Mouse (Mus musculus) E14TG2a.4 (cell line): ENCODE data around the gene Ccser1.

Experiments
- CTCF ChIP-seq: conservative IDR thresholded peaks from 2 replicates; pipeline ENCODE4 v1.5.1; 2014; ENCODE audit warnings: low read length
- NANOG ChIP-seq: IDR thresholded peaks from 2 replicates; pipeline ENCODE4 v1.6.1; 2014; ENCODE audit warnings: borderline replicate concordance, low read length, mixed read lengths

GRCm38 (mm10) chr6:61155718-61156117 is 24.4 kb upstream of the Ccser1 start:
- TF ChIP-seq CTCF: no peak
- no peak for TF ChIP-seq NANOG
